Mouse (Mus musculus): Measurements from ENCODE around the gene Nlgn1.

- TF ChIP-seq CTCF (IDR thresholded peaks at IDR 0.05) (no peak), EP300 (IDR thresholded peaks at IDR 0.05) (no peak)
Measured at GRCm38 (mm10) chr3:25673408-25673807, 658.9 kb downstream of the Nlgn1 start.

Data from lung, postnatal 0 days (tissue).